Mouse (Mus musculus) 3134 (cell line): Measurements from ENCODE around the gene Vhl.
"Not testable (repeated sequence)": the region's sequence is repeated elsewhere in the genome, so short reads cannot be mapped to it uniquely, and the experiment has no call there.

ENCODE experiments used
- DNase-seq: peaks from one replicate; pipeline ENCODE4 v3.0.0-alpha.2; 2011; ENCODE audit warnings: low spot score; ENCODE audit not compliant: insufficient read length; ENCODE audit errors: extremely low read depth

Vhl gene

GRCm38 (mm10) chr6:113660492-113661352 lies 37.0 kb downstream of the Vhl start:
- no peak for DNase-seq

DNA sequence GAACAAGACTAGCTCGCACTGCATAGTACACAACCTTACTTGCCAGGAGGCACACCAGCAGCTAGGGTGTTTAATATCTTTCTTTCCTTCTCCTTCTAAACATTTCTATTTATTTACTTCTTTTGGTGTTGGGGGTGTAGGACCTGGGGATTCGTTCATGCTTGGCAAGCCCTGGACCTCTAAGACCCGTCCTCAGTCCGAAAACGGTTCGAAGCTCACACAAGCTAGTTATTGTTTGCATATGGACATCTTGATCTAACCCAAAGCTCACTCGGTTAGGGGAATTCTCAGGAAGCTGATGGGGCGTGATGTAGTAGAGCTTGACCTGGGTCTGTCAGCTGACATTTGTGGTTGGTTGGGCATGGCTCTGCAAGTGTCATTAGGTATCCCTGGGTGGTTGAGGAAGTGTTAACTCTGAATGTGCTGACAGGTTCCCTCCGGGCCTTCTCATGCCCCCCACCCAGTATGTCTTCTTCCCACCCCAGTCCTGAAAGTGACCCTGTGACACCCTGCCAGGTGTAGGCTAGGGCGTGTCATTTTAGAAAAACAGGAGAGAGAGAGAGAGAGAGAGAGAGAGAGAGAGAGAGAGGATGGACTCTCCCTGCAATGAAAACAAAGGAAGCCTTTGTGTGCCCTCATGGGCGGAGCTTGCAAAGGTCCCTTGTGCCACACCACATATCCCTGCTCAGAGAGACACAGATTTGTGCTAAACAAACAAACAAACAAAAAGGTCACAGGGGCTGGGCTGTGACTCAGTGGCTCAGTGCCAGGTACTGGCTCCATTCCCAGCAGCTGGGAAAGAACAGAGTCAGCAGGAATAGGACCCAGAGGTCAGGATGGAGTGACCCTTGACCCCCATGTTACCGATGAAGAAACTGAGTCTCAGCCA lies 37.8 kb downstream of the Vhl start:
- peak; percentile 70 for DNase-seq

- DNase-seq = no peak
Observed at GRCm38 (mm10) chr6:113662964-113663700, 39.4 kb downstream of the Vhl start.

DNA sequence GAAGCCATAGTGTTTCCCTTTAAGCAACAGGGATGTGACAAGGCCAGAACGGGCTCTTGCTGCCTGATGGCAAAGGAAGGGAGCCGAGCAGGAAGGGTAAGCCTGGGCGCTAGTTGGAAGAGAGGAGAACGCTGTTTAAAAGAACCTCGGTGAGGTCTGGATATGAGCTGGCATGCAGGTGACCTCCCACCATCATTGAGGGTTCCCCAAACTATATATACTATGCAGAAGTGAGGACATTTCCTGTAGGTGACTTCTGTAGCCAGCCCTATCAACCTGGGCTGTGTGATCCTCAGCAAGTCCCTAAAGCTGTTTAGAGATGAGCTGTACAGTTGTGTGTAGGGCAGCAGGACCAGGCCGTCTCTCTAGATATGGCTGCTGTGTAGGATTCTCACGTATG lies 40.5 kb downstream of the Vhl start:
- no peak for DNase-seq

GRCm38 (mm10) chr6:113667611-113668122 lies 43.9 kb downstream of the Vhl start:
- no peak for DNase-seq

DNA sequence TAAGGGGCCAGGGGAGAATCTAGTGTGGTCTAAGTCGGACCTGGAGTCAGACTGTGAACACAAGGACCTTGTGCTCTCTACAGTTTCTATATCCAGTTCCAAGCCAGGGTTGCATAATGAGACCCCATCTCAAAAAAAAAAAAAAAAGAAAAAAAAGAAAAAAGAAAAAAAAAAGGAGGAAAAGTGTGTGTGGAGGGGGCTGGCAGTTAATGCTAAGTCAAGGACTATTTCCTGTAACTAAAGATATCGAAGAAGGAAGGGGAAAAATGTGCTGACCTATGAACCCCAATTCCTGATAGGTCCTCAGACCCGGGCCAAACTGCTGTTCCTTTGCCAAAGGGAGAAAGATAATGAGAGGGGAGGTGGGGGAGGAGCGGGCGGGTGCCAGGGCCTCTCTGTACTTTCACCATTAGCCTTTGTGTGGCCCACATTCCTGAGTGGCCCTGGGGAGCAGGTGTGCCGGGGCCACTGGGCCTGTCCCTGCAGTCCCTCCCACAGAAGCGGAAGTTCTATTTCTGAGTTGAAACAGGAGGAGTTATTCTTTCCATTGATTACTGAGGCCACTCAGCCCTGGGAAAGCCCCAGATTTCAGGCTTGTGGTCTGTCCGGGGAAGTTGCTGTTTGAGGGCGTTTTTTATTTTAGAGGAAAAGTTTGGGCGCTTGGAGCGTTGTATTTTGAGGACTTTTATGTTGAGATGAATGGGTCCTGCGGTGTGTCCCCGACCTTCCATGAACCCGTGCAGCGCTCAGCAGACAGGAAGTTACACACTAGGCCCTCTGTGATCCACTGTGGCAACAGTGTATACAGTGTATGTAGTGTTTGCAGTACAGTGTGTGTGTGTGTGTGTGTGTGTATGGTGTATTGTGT lies 44.8 kb downstream of the Vhl start:
- DNase-seq = peak; percentile 59

GRCm38 (mm10) chr6:113669821-113670220 lies 46.1 kb downstream of the Vhl start:
- no peak for DNase-seq

DNA sequence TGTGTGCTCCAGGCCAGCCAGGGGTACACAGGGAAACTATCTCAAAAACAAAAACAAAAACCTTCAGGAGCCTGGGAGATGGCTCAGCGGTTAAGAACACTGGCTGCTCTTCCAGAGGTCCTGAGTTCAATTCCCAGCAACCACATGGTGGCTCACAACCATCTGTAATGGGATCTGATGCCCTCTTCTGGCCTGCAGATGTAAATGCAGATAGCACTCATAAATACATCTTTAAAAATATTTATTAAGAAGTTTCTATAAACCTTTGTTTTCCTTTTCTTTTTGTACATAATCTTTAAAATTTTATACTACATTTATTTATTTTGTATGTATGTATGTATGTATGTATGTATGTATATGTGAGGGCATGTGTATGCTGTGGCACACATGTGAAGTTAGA lies 48.3 kb downstream of the Vhl start:
- DNase-seq = not testable (repeated sequence)

DNA sequence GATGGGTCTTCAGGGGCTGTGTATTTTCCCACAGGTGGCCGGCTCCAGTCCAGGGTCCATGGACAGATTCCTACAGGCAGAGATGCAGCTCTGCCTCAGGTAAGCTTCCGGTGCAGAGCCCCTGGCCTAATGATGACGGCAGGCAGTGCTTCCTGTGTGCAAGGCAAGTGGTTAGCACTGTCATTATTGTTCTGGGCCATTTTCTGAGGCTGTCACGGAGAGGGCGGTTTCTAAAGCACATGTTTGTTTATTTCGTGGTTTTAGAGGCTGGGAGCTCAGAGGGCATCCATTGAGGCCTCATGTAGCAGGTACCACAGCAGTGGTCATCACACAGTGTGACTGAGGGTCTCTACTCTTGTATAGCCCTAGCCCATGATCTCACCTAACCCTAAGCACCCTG lies 49.2 kb downstream of the Vhl start:
- DNase-seq = no peak

GRCm38 (mm10) chr6:113675234-113675633 lies 51.5 kb downstream of the Vhl start:
- DNase-seq = peak; percentile 88

DNA sequence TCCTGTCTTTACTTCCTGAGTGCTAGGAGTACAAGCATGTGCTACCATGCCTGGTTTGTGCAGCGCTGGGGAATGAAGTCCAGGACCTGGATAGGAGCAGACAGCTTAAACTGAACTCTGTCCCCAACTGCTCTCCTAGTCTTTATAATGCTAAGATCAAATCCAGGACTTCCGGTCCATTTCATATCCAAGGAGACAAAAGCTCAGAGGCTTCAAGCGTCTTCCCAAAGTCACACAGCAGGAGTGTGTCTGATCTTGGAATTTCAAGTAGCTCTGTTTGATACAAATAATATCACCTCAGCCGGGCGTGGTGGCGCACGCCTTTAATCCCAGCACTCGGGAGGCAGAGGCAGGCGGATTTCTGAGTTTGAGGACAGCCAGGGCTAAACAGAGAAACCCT lies 52.2 kb downstream of the Vhl start:
- DNase-seq = no peak

DNA sequence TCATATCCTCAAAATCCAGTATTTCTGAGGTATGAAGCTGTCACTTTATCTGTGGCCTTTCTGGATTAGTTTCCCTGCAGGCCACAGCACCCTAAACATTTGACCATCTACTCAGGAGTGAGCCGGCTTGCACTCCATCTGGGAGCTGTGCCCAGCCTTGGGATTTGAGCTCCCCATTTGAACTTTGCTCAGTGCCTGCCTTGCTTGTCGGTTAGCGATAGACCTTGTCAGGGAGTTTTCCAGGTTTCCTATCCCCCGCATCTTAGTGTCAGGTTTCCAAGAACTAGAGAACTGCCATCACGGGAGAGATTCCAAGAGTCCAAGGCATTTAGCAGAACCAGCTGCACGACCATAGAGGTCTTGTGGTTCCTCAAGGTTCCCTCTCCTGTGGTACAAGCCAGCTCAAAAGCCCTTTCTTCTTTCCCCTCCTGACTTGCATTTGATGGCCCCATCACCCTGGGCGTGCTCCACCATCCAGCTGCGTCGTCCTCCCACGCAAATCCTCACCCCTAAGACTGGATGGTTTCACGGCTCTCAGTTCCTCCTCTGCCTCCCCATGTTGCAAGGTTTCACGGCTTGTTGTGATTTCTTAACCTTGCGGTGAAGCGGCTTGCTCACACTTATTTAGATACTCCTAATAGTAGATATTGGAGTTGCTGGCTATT lies 53.4 kb downstream of the Vhl start:
- no peak for DNase-seq

- DNase-seq = no peak
Observed at GRCm38 (mm10) chr6:113678246-113679012, 54.7 kb downstream of the Vhl start.

- no peak for DNase-seq
Observed at GRCm38 (mm10) chr6:113679993-113680566, 56.3 kb downstream of the Vhl start.
